Mouse (Mus musculus) thymus, postnatal 0 days (tissue): Measurements from ENCODE around the gene Nr1d1. TPM values are rescaled to one million over a fixed set of nuclear protein-coding genes. Genes with fewer than 3 reads are reported as not detected.

Source experiments
- DNase-seq: peaks from one replicate; pipeline ENCODE4 v3.0.0-alpha.2; 2015; ENCODE audit warnings: low spot score
- polyA plus RNA-seq: library from polyadenylated mRNA; unstranded; fragments of >200 nt; fragmentation: Nextera tagmentation; extraction: Ambion mirVana; gene quantifications from 2 replicates; pipeline ENCODE4 v1.2.1, GENCODE M21; 2015

Nr1d1 gene
- polyA plus RNA-seq: 2.6 and 3.0 TPM in 2 replicates

GRCm38 (mm10) chr11:98774582-98775347 is at the start of gene Nr1d1:
TSS of gene Nr1d1 (minus strand) at chr11:98775333.
- no peak for DNase-seq

- no peak for DNase-seq
These were observed 45.8 kb upstream of the Nr1d1 start for GRCm38 (mm10) chr11:98820968-98821367.

GRCm38 (mm10) chr11:98816706-98817239 is 41.6 kb upstream of the Nr1d1 start:
- no peak for DNase-seq

GRCm38 (mm10) chr11:98810686-98811085 is 35.6 kb upstream of the Nr1d1 start:
- no peak for DNase-seq

GRCm38 (mm10) chr11:98809457-98810290 is 34.5 kb upstream of the Nr1d1 start:
- peak; percentile 99 for DNase-seq

- DNase-seq: no peak
These were observed 33.3 kb upstream of the Nr1d1 start for GRCm38 (mm10) chr11:98808417-98808816.

- DNase-seq: no peak
These were observed 29.5 kb upstream of the Nr1d1 start, which contains the start of gene Casc3 for GRCm38 (mm10) chr11:98804605-98805004. TSS of gene Casc3 (plus strand) at chr11:98804905.

GRCm38 (mm10) chr11:98797909-98798308 is 22.8 kb upstream of the Nr1d1 start:
- no peak for DNase-seq

- DNase-seq: no peak
These were observed 22.2 kb upstream of the Nr1d1 start for GRCm38 (mm10) chr11:98797306-98797705.

- DNase-seq: peak; percentile 74
These were observed 21.5 kb upstream of the Nr1d1 start for GRCm38 (mm10) chr11:98796515-98797216.

GRCm38 (mm10) chr11:98795714-98796514 is 20.8 kb upstream of the Nr1d1 start:
- DNase-seq: peak; percentile 27

- DNase-seq: peak; percentile 89
These were observed 20.0 kb upstream of the Nr1d1 start, which contains the start of gene Msl1 for GRCm38 (mm10) chr11:98795015-98795713. TSS of gene Msl1 (plus strand) at chr11:98795516.

GRCm38 (mm10) chr11:98794469-98795014 is 19.4 kb upstream of the Nr1d1 start:
- peak; percentile 63 for DNase-seq

- no peak for DNase-seq
These were observed 16.9 kb upstream of the Nr1d1 start for GRCm38 (mm10) chr11:98792081-98792480.

GRCm38 (mm10) chr11:98791448-98791847 is 16.3 kb upstream of the Nr1d1 start:
- DNase-seq: no peak

- no peak for DNase-seq
These were observed 15.6 kb upstream of the Nr1d1 start for GRCm38 (mm10) chr11:98790631-98791205.

- no peak for DNase-seq
These were observed 14.7 kb upstream of the Nr1d1 start for GRCm38 (mm10) chr11:98789824-98790223.

GRCm38 (mm10) chr11:98789219-98789807 is 14.2 kb upstream of the Nr1d1 start:
- no peak for DNase-seq
